Comparison of ENCODE assay signal across 9 mouse cellular contexts in genomic region chr2:91069306-91070000, GRCm38 (mm10). TPM values are rescaled to one million over a fixed set of nuclear protein-coding genes. Genes with fewer than 3 reads are reported as not detected.
DNase-seq lines count a peak whose midpoint lies in the region; ATAC-seq and TF ChIP-seq lines count a peak whose summit lies in the region.
"Had no signal": no experiment of that assay in that cellular context is flagged by ENCODE, and none has a peak within 500 bp of the region (broad histone marks: within the 10 kb centered on the region; RNA-seq: fewer than 3 reads in every experiment).

No protein-coding gene starts in this region.

- ATAC-seq in forebrain, embryonic 15.5 days (replicated peaks): peak; percentile 2; the same call in 1 of the 2 replicates
- peak; percentile 4 for ATAC-seq in limb, embryonic 13.5 days (ENCODE audit: low FRiP score, low read depth)
- peak; percentile 9 for ATAC-seq in neural tube, embryonic 13.5 days (ENCODE audit: low read depth)
- no peak for ATAC-seq in megakaryocyte progenitor cell, adult 5-6 weeks (replicated peaks; ENCODE audit: poor library complexity)

- H3K36me3 ChIP-seq in ES-E14 (ENCODE audit: control insufficient read depth, insufficient read depth, low read length, poor library complexity, severe bottlenecking): no peaks in the 10 kb centered on the region; the same call in 1 of the 2 replicates
- 0 out of 2 replicates have a peak, but pooled peaks cover 5% of the 10 kb centered on the region for H3K36me3 ChIP-seq in forebrain, embryonic 15.5 days
- H3K36me3 ChIP-seq in limb, embryonic 13.5 days: peaks cover 33% of the 10 kb centered on the region
- peaks cover 24% of the 10 kb centered on the region for H3K36me3 ChIP-seq in neural tube, embryonic 13.5 days

- peak; percentile 34 to 43 for DNase-seq in cerebellum, postnatal 14 days
- DNase-seq in cerebellum, postnatal 4 days (ENCODE audit: low spot score in 2 of 2): no peak
- DNase-seq in ES-E14 (ENCODE audit: low read depth, low spot score): no peak
- DNase-seq in spleen, postnatal 14 days (ENCODE audit: low spot score in 2 of 2): no peak

- H3K4me1 ChIP-seq in ES-E14 (ENCODE audit: control insufficient read depth in 2 of 2, insufficient read depth in 2 of 2, low read length in 2 of 2, poor library complexity in 1 of 2): peaks cover 0 to 9% of the 10 kb centered on the region in 2 experiments; a peak in 2 of 4 replicates
- H3K4me1 ChIP-seq in forebrain, embryonic 15.5 days: peaks cover 26% of the 10 kb centered on the region
- H3K4me1 ChIP-seq in limb, embryonic 13.5 days: peaks cover 20% of the 10 kb centered on the region
- H3K4me1 ChIP-seq in neural tube, embryonic 13.5 days (replicated peaks): peaks cover 28% of the 10 kb centered on the region

- peak overlapping the region; percentile 79 for H3K9ac ChIP-seq in ES-E14 (ENCODE audit: insufficient read depth, low read depth, low read length, poor library complexity, severe bottlenecking)
- H3K9ac ChIP-seq in forebrain, embryonic 15.5 days (replicated peaks): peak overlapping the region; percentile 70
- H3K9ac ChIP-seq in limb, embryonic 13.5 days: peak overlapping the region; percentile 73
- peak overlapping the region; percentile 83 for H3K9ac ChIP-seq in neural tube, embryonic 13.5 days

- H3K27ac ChIP-seq in ES-E14 (ENCODE audit: insufficient read depth, low read depth, low read length, poor library complexity, severe bottlenecking): no peak overlapping the region
- H3K27ac ChIP-seq in forebrain, embryonic 15.5 days (replicated peaks): peak overlapping the region; percentile 79
- H3K27ac ChIP-seq in limb, embryonic 13.5 days: peak overlapping the region; percentile 73
- H3K27ac ChIP-seq in neural tube, embryonic 13.5 days (replicated peaks): peak overlapping the region; percentile 62

- peak overlapping the region; percentile 58 for H3K4me2 ChIP-seq in forebrain, embryonic 15.5 days (replicated peaks)
- peak overlapping the region; percentile 79 for H3K4me2 ChIP-seq in limb, embryonic 13.5 days (replicated peaks)
- H3K4me2 ChIP-seq in neural tube, embryonic 13.5 days: peak overlapping the region; percentile 83

- no peaks in the 10 kb centered on the region for H3K9me3 ChIP-seq in ES-E14 (ENCODE audit: control insufficient read depth, insufficient read depth, low read depth, low read length)
- no peaks in the 10 kb centered on the region for H3K9me3 ChIP-seq in forebrain, embryonic 15.5 days
- no peaks in the 10 kb centered on the region for H3K9me3 ChIP-seq in limb, embryonic 13.5 days
- no peaks in the 10 kb centered on the region for H3K9me3 ChIP-seq in neural tube, embryonic 13.5 days

- no peaks in the 10 kb centered on the region for H3K27me3 ChIP-seq in forebrain, embryonic 15.5 days
- H3K27me3 ChIP-seq in limb, embryonic 13.5 days: no peaks in the 10 kb centered on the region
- no peaks in the 10 kb centered on the region for H3K27me3 ChIP-seq in neural tube, embryonic 13.5 days
- H3K27me3 ChIP-seq: Patski had no signal

- H3K4me3 ChIP-seq in ES-E14 (ENCODE audit: insufficient read depth in 1 of 2, low read depth in 1 of 2, low read length in 2 of 2, poor library complexity in 1 of 2, severe bottlenecking in 1 of 2): peak overlapping the region; percentile 73 to 84
- H3K4me3 ChIP-seq in forebrain, embryonic 15.5 days: peak overlapping the region; percentile 74
- H3K4me3 ChIP-seq in limb, embryonic 13.5 days: peak overlapping the region; percentile 65
- H3K4me3 ChIP-seq in neural tube, embryonic 13.5 days: peak overlapping the region; percentile 75

- 10% methylated on average over 14 of the region's 14 CpGs for WGBS in forebrain, embryonic 15.5 days
- WGBS in limb, embryonic 13.5 days: 8% methylated on average over 14 of the region's 14 CpGs
- WGBS in neural tube, embryonic 13.5 days: 9% methylated on average over 14 of the region's 14 CpGs

- in situ Hi-C loops in ES-E14 (cut with MboI; ENCODE audit: low sequenced_read_pairs in 2 of 2, unreplicated experiment in 2 of 2): no loop called here

TF ChIP-seq in ES-E14, 5 proteins besides CTCF, POLR2A, EP300 and RAD21:
- TF ChIP-seq HCFC1 (IDR thresholded peaks at IDR 0.05; ENCODE audit: borderline replicate concordance, insufficient read depth, low read length) (no peak), ZNF384 (IDR thresholded peaks at IDR 0.05; ENCODE audit: low read depth, low read length) (no peak), ZC3H11A (IDR thresholded peaks at IDR 0.05; ENCODE audit: borderline replicate concordance, low read depth, low read length) (no peak), MAFK (IDR thresholded peaks at IDR 0.05; ENCODE audit: insufficient read depth, low read depth, low read length) (no peak), CHD2 (IDR thresholded peaks at IDR 0.05; ENCODE audit: low read depth, low read length) (no peak)

RNA-seq across cellular contexts. Expression of gene Slc39a13, which starts 0.8 kb away (rescaled TPM):
- 18.3 and 20.1 TPM in 2 replicates for total RNA-seq in ES-E14 (2012; rRNA removed)
- polyA plus RNA-seq in forebrain, embryonic 15.5 days (2015; fragmentation: Nextera tagmentation; extraction: Ambion mirVana): 23.7 and 27.8 TPM in 2 replicates
- 59.9 and 67.5 TPM in 2 replicates for polyA plus RNA-seq in limb, embryonic 13.5 days (2015; fragmentation: Nextera tagmentation; extraction: Ambion mirVana)
- 31.1 and 31.5 TPM in 2 replicates for polyA plus RNA-seq in neural tube, embryonic 13.5 days (2015; fragmentation: Nextera tagmentation; extraction: Ambion mirVana)
- total RNA-seq in megakaryocyte progenitor cell, adult 5-6 weeks (2015): 9.2 and 14.8 TPM in 2 replicates
- 7.0 and 8.9 TPM in 2 replicates for total RNA-seq in megakaryocyte progenitor cell, adult 5-6 weeks (2017)

RNA-seq across cellular contexts. Expression of gene Spi1, which starts 12.7 kb away (rescaled TPM):
- total RNA-seq in ES-E14 (2012; rRNA removed): 0.31 and 0.32 TPM in 2 replicates
- 2.4 and 3.0 TPM in 2 replicates for polyA plus RNA-seq in forebrain, embryonic 15.5 days (2015; fragmentation: Nextera tagmentation; extraction: Ambion mirVana)
- polyA plus RNA-seq in limb, embryonic 13.5 days (2015; fragmentation: Nextera tagmentation; extraction: Ambion mirVana): 4.6 and 6.0 TPM in 2 replicates
- polyA plus RNA-seq in neural tube, embryonic 13.5 days (2015; fragmentation: Nextera tagmentation; extraction: Ambion mirVana): 5.2 and 6.0 TPM in 2 replicates
- 182 and 235 TPM in 2 replicates for total RNA-seq in megakaryocyte progenitor cell, adult 5-6 weeks (2015)
- total RNA-seq in megakaryocyte progenitor cell, adult 5-6 weeks (2017): 82.5 and 97.3 TPM in 2 replicates

RNA-seq across cellular contexts. Expression of gene Psmc3, which starts 15.6 kb away (rescaled TPM):
- 226 and 262 TPM in 2 replicates for total RNA-seq in ES-E14 (2012; rRNA removed)
- polyA plus RNA-seq in forebrain, embryonic 15.5 days (2015; fragmentation: Nextera tagmentation; extraction: Ambion mirVana): 230 and 231 TPM in 2 replicates
- 316 and 328 TPM in 2 replicates for polyA plus RNA-seq in limb, embryonic 13.5 days (2015; fragmentation: Nextera tagmentation; extraction: Ambion mirVana)
- 235 and 246 TPM in 2 replicates for polyA plus RNA-seq in neural tube, embryonic 13.5 days (2015; fragmentation: Nextera tagmentation; extraction: Ambion mirVana)
- 102 and 103 TPM in 2 replicates for total RNA-seq in megakaryocyte progenitor cell, adult 5-6 weeks (2015)
- total RNA-seq in megakaryocyte progenitor cell, adult 5-6 weeks (2017): 310 and 320 TPM in 2 replicates

RNA-seq across cellular contexts. Expression of gene Rapsn, which starts 34.0 kb away (rescaled TPM):
- total RNA-seq in ES-E14 (2012; rRNA removed): 1.1 and 2.4 TPM in 2 replicates
- 0.63 and 0.74 TPM in 2 replicates for polyA plus RNA-seq in forebrain, embryonic 15.5 days (2015; fragmentation: Nextera tagmentation; extraction: Ambion mirVana)
- polyA plus RNA-seq in limb, embryonic 13.5 days (2015; fragmentation: Nextera tagmentation; extraction: Ambion mirVana): 18.3 and 19.2 TPM in 2 replicates
- polyA plus RNA-seq in neural tube, embryonic 13.5 days (2015; fragmentation: Nextera tagmentation; extraction: Ambion mirVana): 2.1 and 3.0 TPM in 2 replicates
- total RNA-seq in megakaryocyte progenitor cell, adult 5-6 weeks (2015): 1.8 and 4.1 TPM in 2 replicates
- total RNA-seq in megakaryocyte progenitor cell, adult 5-6 weeks (2017): 2.7 and 3.4 TPM in 2 replicates

RNA-seq across cellular contexts. Expression of gene Mybpc3, which starts 48.5 kb away (rescaled TPM):
- total RNA-seq in ES-E14 (2012; rRNA removed): 0.62 and 0.90 TPM in 2 replicates
- polyA plus RNA-seq in forebrain, embryonic 15.5 days (2015; fragmentation: Nextera tagmentation; extraction: Ambion mirVana): 0.14 TPM in 1 of 2 replicates, not detected in the other
- polyA plus RNA-seq in limb, embryonic 13.5 days (2015; fragmentation: Nextera tagmentation; extraction: Ambion mirVana): not detected in 2 replicates
- 0.22 and 0.56 TPM in 2 replicates for polyA plus RNA-seq in neural tube, embryonic 13.5 days (2015; fragmentation: Nextera tagmentation; extraction: Ambion mirVana)
- 0.17 TPM in 1 of 2 replicates, not detected in the other for total RNA-seq in megakaryocyte progenitor cell, adult 5-6 weeks (2015)
- total RNA-seq in megakaryocyte progenitor cell, adult 5-6 weeks (2017): 0.20 TPM in 1 of 2 replicates, not detected in the other
- polyA plus RNA-seq: Patski had no signal

Comparison
In these comparisons a context has a peak if more than half of its experiments do, and no peak if none do; other contexts are left out.
1. DNase-seq: peak in cerebellum, postnatal 14 days (2 of 2); none in cerebellum, postnatal 4 days (0 of 2), ES-E14 (single experiment) and spleen, postnatal 14 days (0 of 2).
2. Peak in every context shown above with its lines, with median percentiles within 50 percentile points of each other: H3K4me3 ChIP-seq, H3K9ac ChIP-seq and H3K4me2 ChIP-seq.